Mouse (Mus musculus) T-cell, adult 66 days (primary cell): Measurements from ENCODE around the gene Shpk. TPM values are rescaled to one million over a fixed set of nuclear protein-coding genes. Genes with fewer than 3 reads are reported as not detected.

ENCODE experiments used
- total RNA-seq, 2 experiments: library from RNA; stranded (reverse); gene quantifications; 3 replicates in 1 of 2; 4 replicates in 1 of 2; pipeline ENCODE4 v1.2.4; 2023

Gene Shpk
- 1 to 10 TPM; 5.7 to 6.6 TPM for total RNA-seq

DNA sequence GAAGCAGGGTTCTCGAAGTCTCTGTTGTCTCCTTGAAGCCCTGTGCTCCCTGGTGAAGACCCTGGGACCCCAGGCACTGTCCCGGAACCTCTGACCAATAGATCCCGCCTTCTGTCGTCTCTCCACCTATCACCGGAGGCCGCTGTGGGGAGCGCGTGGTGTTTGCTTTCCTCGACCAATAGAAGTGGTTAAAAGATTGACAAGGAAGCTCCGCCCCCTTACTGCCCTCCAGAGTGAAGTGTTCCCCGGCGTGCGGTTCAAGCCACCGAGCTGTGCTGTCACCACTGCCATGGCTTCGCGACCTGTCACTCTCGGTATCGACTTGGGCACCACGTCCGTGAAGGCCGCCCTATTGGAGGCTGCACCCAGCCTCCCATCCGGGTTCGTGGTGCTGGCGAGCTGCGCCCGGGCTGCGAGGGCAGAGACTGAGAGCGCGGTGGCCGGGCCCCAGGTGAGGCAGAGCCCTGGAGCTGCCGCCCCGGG is at the start of gene Shpk:
TSS of gene Shpk (plus strand) at position 231 of the 483 bp plus-strand sequence.

DNA sequence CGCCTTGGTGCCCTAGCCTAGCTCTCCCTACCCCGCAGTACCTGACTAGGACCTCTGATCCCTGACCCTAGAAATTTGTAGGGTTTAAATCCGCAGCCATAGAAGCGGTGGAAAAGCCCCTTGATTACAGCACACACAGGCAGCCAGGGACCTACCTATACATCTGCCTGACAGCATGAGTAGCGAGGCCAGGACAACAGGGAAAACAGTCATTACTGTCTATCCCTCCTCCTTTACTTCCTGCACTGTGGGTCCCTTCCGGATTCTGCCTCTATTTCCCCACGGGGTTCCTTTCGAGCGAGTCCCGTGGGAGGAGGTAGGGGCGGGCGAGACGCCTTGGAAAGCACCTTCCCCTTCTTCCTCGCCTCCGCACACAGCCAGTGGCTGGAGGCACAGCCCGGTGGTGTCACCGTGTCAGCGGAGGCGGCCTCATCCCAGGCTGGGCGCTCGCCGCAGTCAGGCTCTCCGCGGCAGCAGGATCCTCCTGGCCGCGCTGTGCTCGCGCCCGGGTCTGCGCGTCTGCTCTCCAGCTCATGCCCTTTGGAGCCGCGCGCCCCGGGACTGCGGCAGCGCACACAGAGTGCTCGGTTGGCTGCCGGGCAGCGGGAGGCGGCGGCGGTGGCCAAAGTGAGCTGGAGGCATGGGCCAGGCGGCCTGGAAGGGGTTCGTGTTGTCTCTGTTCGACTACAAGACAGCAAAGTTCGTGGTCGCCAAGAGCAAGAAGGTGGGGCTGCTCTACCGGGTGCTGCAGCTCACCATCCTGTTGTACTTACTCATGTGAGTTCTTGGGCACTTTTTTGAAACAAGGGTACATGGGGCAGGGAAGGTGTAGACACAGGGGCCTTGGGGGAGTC is 39.1 kb upstream of the Shpk start, which contains the start of gene P2rx5:
TSS of gene P2rx5 (plus strand) at position 465 of the 854 bp plus-strand sequence.

DNA sequence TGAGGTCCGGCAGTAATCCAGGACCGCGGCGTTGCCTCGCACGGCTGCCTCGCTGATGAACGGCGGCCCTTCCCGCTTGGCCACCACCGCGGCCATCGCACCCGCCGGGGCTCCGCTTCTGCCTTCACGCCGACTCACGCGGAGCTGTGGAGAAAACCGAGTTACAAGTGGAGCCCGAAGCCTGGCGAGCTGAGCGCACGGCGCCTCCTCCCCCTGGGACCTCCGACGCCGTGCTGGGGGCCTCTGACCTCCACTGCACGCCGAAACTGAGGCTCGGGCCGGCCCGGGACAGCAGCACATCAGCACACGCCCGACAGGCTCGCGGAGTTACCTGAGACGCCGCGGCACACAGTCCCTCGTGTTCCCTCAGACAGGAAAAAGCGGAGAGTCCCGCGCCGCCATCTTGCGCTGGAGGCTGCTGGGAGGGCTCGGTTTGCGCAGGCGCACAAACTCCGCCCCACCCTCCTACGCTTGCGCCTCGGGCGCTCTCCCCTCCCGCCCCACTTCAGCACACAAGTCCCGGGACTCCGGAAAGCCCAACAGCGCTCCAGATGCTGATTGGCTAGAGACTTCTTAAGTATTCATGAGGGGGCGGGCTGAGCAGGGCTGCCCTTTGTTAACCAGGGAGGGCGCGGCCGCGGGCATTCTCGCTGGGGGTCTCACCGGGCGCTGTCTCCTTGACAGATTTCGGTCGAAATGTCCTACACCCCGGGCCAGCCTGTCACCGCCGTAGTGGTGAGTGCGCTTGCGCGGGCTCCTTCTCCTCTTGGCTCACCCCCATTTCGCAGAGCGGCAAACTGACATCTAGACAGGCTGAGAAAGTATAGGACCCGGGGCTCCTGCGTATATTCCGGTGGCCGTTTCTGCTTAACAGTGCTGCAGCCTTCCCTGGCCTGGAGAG is 22.4 kb upstream of the Shpk start, which contains the start of the genes Emc6 and Tax1bp3:
TSS of gene Emc6 (minus strand) at position 430 of the 901 bp plus-strand sequence.
TSS of gene Tax1bp3 (plus strand) at position 476 of the 901 bp plus-strand sequence.

DNA sequence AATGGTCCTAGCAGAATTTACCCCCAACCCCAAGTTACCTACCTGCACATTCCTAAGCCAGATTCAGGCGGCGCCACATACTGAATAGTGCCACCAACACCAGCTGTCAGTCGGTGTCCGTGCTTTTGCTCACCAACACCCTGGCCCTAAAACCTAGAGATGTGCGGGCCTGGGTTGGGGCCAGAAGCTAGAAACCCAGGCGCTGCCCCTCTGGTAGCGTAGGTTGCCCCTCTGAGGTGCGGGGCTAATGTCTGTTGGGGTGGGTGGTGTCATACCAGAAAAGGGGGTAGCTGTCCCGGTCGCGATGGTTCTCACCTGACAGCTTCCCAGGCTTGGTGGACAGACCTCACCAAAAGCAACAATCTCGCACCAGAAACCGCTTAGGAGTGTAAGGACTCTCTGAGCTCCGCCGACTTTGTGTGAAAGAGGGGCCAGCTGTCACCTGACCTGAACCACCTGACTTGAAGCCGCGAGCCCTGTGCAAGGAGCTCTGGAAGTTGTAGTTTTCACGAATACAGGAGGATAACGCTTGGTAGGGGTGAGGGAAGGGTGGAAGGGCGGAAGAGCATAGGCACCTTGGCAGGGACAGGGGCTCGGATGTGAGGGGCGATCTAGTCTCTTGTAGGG is 544 bp upstream of the Shpk start, which contains the start of gene Ctns:
TSS of gene Ctns (minus strand) at position 440 of the 627 bp plus-strand sequence.

DNA sequence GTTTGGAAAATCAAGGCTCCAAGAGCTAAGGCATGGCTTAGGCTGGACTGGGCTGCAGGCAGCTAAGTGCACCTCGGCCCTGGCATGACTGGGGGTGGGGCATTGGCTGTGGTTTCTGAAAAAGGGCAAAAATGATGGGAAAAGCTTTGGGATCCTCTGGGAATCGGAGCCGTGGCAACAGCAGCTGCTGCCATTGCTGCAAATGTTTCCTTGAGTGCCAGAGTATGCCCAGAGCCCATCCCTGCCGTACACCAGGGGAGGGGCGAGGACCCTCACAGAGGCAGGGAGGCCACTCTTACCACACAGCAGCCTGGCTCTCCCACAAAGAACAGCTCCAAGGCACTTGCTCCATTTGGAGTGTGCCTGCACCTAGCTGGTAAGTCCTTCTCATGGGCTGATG is 34.7 kb downstream of the Shpk start, which contains the start of gene Trpv1:
TSS of gene Trpv1 (plus strand) at position 301 of the 400 bp plus-strand sequence.

DNA sequence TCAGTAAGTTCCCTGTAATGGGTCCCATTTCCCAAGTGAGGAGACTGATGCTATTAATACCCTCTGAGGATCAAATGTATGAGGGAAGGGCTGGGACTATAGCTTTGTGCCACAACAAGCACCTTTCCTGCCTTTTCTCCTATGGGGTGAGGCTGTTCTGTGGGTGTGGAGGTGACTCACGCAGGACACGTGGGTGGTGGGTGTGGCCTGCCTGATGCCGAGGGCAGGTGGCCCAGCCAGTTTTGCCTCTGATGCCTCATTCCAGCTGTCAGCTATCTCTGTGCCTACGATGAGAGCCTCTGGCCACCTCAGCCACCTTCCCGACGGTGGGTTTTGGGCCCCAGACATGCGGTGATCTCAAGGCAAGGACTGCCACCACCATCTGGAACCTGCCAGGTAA is 68.0 kb downstream of the Shpk start, which contains the start of gene Trpv3:
TSS of gene Trpv3 (plus strand) at position 122 of the 400 bp plus-strand sequence.

Other genes starting within 250 kb of the Shpk start
- 100 to 1,000 TPM; 226 to 247 TPM for gene Atp2a3, start 238.3 kb upstream of the Shpk start, total RNA-seq
- 1 to 10 TPM in 1 of 2 experiments, under 1 TPM in 1; 0.73 to 1.5 TPM for gene P2rx1, start 200.4 kb upstream of the Shpk start, total RNA-seq
- gene Camkk1, start 180.5 kb upstream of the Shpk start, total RNA-seq = 1 to 10 TPM; 4.9 to 5.3 TPM
- gene Ncbp3, start 151.7 kb upstream of the Shpk start, total RNA-seq = 10 to 100 TPM; 26.4 to 30.1 TPM
- gene Itgae, start 108.9 kb upstream of the Shpk start, total RNA-seq = 10 to 100 TPM; 27.3 to 32.7 TPM
- 1 to 10 TPM; 2.6 to 3.0 TPM for gene Haspin, start 61.2 kb upstream of the Shpk start, total RNA-seq
- under 1 TPM in 1 of 2 experiments, not detected in 1; 0.76 TPM for gene P2rx5, start 39.0 kb upstream of the Shpk start, total RNA-seq
- 10 to 100 TPM; 45.0 to 48.6 TPM for gene Emc6, start 22.4 kb upstream of the Shpk start, total RNA-seq
- 1 to 10 TPM; 8.7 to 9.8 TPM for gene Tax1bp3, start 22.4 kb upstream of the Shpk start, total RNA-seq
- gene Ctns, start 418 bp upstream of the Shpk start, total RNA-seq = 10 to 100 TPM; 17.6 to 19.5 TPM
- not detected for gene Trpv1, start 34.8 kb downstream of the Shpk start, total RNA-seq
- gene Trpv3, start 67.9 kb downstream of the Shpk start, total RNA-seq = not detected
- not detected for gene Aspa, start 130.1 kb downstream of the Shpk start, total RNA-seq
- gene Gm49340, start 130.3 kb downstream of the Shpk start, total RNA-seq = not detected
- gene Spata22, start 130.3 kb downstream of the Shpk start, total RNA-seq = not detected
- gene Olfr20, start 151.3 kb downstream of the Shpk start, total RNA-seq = not detected
- not detected for gene Olfr376, start 171.8 kb downstream of the Shpk start, total RNA-seq
- not detected for gene Olfr1, start 200.2 kb downstream of the Shpk start, total RNA-seq
- not detected for gene Olfr378, start 229.0 kb downstream of the Shpk start, total RNA-seq